Mouse (Mus musculus) small intestine, adult 2 months (tissue): ENCODE data around the gene Gbe1. TPM values are rescaled to one million over a fixed set of nuclear protein-coding genes. Genes with fewer than 3 reads are reported as not detected.

ENCODE experiments used
- H3K27ac ChIP-seq: fragments of 200-500 bp; 2 replicates; pipeline ENCODE4 v1.5.1; 2012; ENCODE audit warnings: low read depth, low read length, control low read depth, inconsistent platforms; ENCODE audit not compliant: insufficient read depth
- H3K27me3 ChIP-seq: fragments of 200-500 bp; 2 replicates; pipeline ENCODE4 v1.6.1; 2012; ENCODE audit warnings: mild to moderate bottlenecking, moderate library complexity, low read length, inconsistent platforms; ENCODE audit not compliant: control insufficient read depth, insufficient read depth
- H3K36me3 ChIP-seq: fragments of 200-500 bp; 2 replicates; pipeline ENCODE4 v1.6.1; 2012; ENCODE audit warnings: mild to moderate bottlenecking, low read length, control low read depth, inconsistent platforms; ENCODE audit not compliant: control insufficient read depth, insufficient read depth
- H3K4me1 ChIP-seq: fragments of 200-500 bp; 2 replicates; pipeline ENCODE4 v1.6.1; 2012; ENCODE audit warnings: low read length, inconsistent platforms, mixed read lengths; ENCODE audit not compliant: control insufficient read depth, insufficient read depth, insufficient read length
- H3K4me3 ChIP-seq: fragments of 200-500 bp; 2 replicates; pipeline ENCODE4 v1.5.1; 2012; ENCODE audit warnings: low read depth, mild to moderate bottlenecking, control low read depth, inconsistent platforms, low read length, moderate library complexity
- CTCF ChIP-seq: fragments of 200-500 bp; IDR thresholded peaks from 2 replicates; pipeline ENCODE4 v1.5.1; 2012; ENCODE audit warnings: low read depth, mild to moderate bottlenecking, control low read depth, inconsistent platforms, low read length, moderate library complexity, mixed read lengths; ENCODE audit not compliant: insufficient replicate concordance, insufficient read length; ENCODE audit errors: extremely low read depth
- POLR2A ChIP-seq: fragments of 200-500 bp; IDR thresholded peaks from 2 replicates; pipeline ENCODE4 v1.6.1; 2012; ENCODE audit warnings: low read depth, mild to moderate bottlenecking, control low read depth, inconsistent platforms, low read length, moderate library complexity
- WGBS: fragments of 180-500 bp; shearing (Covaris S2); methylation state at CpG from one replicate; pipeline ENCODE4 v1.1.7; 2018; 5-methylcytosine and 5-hydroxymethylcytosine counted together
- polyA plus RNA-seq: library from polyadenylated mRNA; depleted of rRNA; stranded (reverse); fragments of >200 nt; gene quantifications from 2 replicates; pipeline ENCODE4 v1.2.3, GENCODE M21; 2012; rRNA removed

Gbe1 gene
- 1.4 and 2.4 TPM in 2 replicates for polyA plus RNA-seq

- TF ChIP-seq POLR2A (peak; percentile 89), CTCF (no peak)
- Histone ChIP-seq H3K4me1 (no peaks in the 10 kb centered on the region), H3K27me3 (no peaks in the 10 kb centered on the region), H3K36me3 (no peaks in the 10 kb centered on the region), H3K27ac (peak within 1 kb of the TSS; percentile 84), H3K4me3 (peak within 1 kb of the TSS; percentile 81)
- under 1% methylated on average over 82 of the region's 82 CpGs for WGBS
These were observed at the start of gene Gbe1 for GRCm38 (mm10) chr16:70313886-70314577. Gene Gbe1 (plus strand): TSS chr16:70313949.

GRCm38 (mm10) chr16:70310691-70311090, 3.1 kb upstream of the Gbe1 start:
- Histone ChIP-seq H3K4me1 (no peaks in the 10 kb centered on the region), H3K4me3 (no peak overlapping the region), H3K27ac (no peak overlapping the region), H3K27me3 (no peaks in the 10 kb centered on the region), H3K36me3 (no peaks in the 10 kb centered on the region)
- TF ChIP-seq POLR2A: no peak
- no peak for TF ChIP-seq CTCF
- 83% methylated on average over 4 of the region's 4 CpGs for WGBS

DNA sequence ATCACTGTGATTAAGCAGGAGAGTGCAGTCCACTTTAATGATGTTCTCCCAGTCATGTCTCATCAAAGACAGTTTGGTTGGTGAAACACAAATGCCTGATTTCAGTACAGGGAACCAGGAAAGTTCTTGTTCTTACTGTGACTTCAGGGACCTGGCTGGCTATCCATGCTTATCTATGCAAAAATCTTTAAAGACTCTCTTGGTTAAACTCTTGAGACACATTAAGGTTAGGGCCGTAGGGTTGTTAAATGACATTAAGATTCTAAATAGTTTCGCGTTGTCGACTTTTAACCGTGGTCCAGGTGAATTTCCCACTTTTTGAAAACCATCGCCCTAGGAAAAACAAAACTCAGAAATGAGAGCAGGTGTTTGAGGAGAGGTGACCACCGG, 258 bp upstream of the Gbe1 start:
- Histone ChIP-seq H3K4me3 (peak overlapping the region; percentile 81), H3K4me1 (no peaks in the 10 kb centered on the region), H3K27me3 (no peaks in the 10 kb centered on the region), H3K27ac (peak overlapping the region; percentile 80), H3K36me3 (no peaks in the 10 kb centered on the region)
- no peak for TF ChIP-seq POLR2A
- TF ChIP-seq CTCF: no peak
- 2% methylated on average over 7 of the region's 7 CpGs for WGBS

- Histone ChIP-seq H3K27me3 (no peaks in the 10 kb centered on the region), H3K36me3 (no peaks in the 10 kb centered on the region), H3K4me3 (peak overlapping the region; percentile 81), H3K4me1 (no peaks in the 10 kb centered on the region), H3K27ac (peak overlapping the region; percentile 84)
- TF ChIP-seq CTCF (no peak), POLR2A (no peak)
- 0% methylated on average over 9 of the region's 9 CpGs for WGBS
These were observed 805 bp downstream of the Gbe1 start for GRCm38 (mm10) chr16:70314578-70314930.

DNA sequence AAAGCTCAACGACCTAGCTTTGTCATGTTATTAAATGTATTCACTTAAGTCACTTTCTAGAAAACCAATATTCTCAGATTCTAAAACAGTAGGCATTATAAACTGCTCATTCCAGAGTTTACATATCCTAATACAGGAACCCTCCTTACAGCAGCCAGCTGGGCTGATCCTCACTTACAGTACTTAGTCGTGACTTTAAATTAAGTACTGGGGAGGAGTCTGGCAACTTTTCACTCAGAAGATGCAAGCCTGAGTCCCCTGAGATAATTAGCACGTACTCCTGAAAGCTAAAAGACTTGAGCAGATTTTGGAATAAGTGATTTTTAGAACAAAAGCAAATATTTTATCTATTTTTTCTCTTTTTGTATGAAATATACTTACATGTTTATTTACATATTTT, 1.5 kb downstream of the Gbe1 start:
- no peaks in the 10 kb centered on the region for H3K4me1 ChIP-seq
- WGBS: 46% methylated on average over 3 of the region's 3 CpGs
- H3K36me3 ChIP-seq: no peaks in the 10 kb centered on the region
- TF ChIP-seq CTCF: no peak
- TF ChIP-seq POLR2A: no peak
- H3K27me3 ChIP-seq: no peaks in the 10 kb centered on the region
- no peak overlapping the region for H3K27ac ChIP-seq
- no peak overlapping the region for H3K4me3 ChIP-seq

DNA sequence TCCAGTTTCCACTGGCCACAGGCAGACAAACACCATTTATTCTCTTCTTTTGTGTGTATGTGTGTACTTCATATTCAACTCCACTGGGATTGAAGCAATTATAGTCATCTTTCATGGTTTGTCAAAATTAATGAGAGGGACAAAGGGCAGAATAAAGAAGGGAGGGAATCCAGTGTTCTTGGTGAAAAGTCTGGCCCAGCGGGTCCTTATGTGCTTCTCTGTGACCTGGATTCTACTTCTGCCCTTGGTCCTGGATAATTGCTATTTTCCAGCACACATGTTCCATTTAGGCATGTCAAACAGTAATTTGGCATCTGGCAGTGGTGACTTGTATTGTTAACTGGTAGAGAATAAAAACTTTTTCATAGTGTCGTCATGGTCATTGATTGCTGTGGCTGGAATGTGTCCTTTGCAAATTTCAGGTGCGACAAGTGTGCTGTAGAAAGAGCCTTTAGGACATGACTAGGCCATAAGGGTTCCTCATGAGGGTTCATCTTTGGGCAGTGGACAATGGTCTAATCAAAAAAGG, 2.2 kb downstream of the Gbe1 start:
- 89% methylated on average over 3 of the region's 3 CpGs for WGBS
- TF ChIP-seq POLR2A (no peak), CTCF (no peak)
- H3K27ac ChIP-seq: no peak overlapping the region
- H3K4me3 ChIP-seq: no peak overlapping the region
- H3K4me1 ChIP-seq: no peaks in the 10 kb centered on the region
- H3K36me3 ChIP-seq: no peaks in the 10 kb centered on the region
- H3K27me3 ChIP-seq: no peaks in the 10 kb centered on the region

- H3K4me1 ChIP-seq: no peaks in the 10 kb centered on the region
- H3K4me3 ChIP-seq: no peak overlapping the region
- no peak overlapping the region for H3K27ac ChIP-seq
- no peaks in the 10 kb centered on the region for H3K36me3 ChIP-seq
- no peak for TF ChIP-seq CTCF
- 93% methylated on average over 6 of the region's 6 CpGs for WGBS
- no peaks in the 10 kb centered on the region for H3K27me3 ChIP-seq
These were observed 5.6 kb downstream of the Gbe1 start for GRCm38 (mm10) chr16:70319388-70319787.
